Mouse (Mus musculus): ENCODE results near the gene Irx4. TPM values are rescaled to one million over a fixed set of nuclear protein-coding genes. Genes with fewer than 3 reads are reported as not detected.

Gene Irx4
- total and polyA plus RNA-seq, 2 experiments = not detected

- no peaks in the 10 kb centered on the region for H3K79me2 ChIP-seq (ENCODE audit: control insufficient read depth, insufficient read depth, low read length)
- no peak for DNase-seq (ENCODE audit: extremely low read depth, low read depth, low spot score)
- H3K27ac ChIP-seq (replicated peaks; ENCODE audit: insufficient read depth, low read depth, low read length) = no peak overlapping the region
- 26% methylated on average over 7 of the region's 7 CpGs for WGBS
- peaks cover 4% of the 10 kb centered on the region; the same call in 1 of the 2 replicates for H3K27me3 ChIP-seq (ENCODE audit: control insufficient read depth, insufficient read depth, low read length)
- no peak overlapping the region for H3K9ac ChIP-seq (ENCODE audit: low read depth, low read length)
- no peak overlapping the region for H3K4me3 ChIP-seq (ENCODE audit: insufficient read depth, low read depth, low read length)
- no peaks in the 10 kb centered on the region for H3K4me1 ChIP-seq (ENCODE audit: control insufficient read depth, insufficient read depth, low read length)
- H3K36me3 ChIP-seq (ENCODE audit: control insufficient read depth, insufficient read depth, low read length) = no peaks in the 10 kb centered on the region
- no peak for TF ChIP-seq POLR2A (IDR thresholded peaks at IDR 0.05; ENCODE audit: extremely low read depth, insufficient read depth, low read length)
- no peak for TF ChIP-seq CTCF (IDR thresholded peaks at IDR 0.05; ENCODE audit: low read depth, low read length)
Measured at GRCm38 (mm10) chr13:73251222-73251621, 9.1 kb upstream of the Irx4 start.

- no peaks in the 10 kb centered on the region for H3K79me2 ChIP-seq (ENCODE audit: control insufficient read depth, insufficient read depth, low read length)
- WGBS = 50% methylated on average over 5 of the region's 5 CpGs
- H3K27ac ChIP-seq (replicated peaks; ENCODE audit: insufficient read depth, low read depth, low read length) = no peak overlapping the region
- H3K4me3 ChIP-seq (ENCODE audit: insufficient read depth, low read depth, low read length) = no peak overlapping the region
- H3K4me1 ChIP-seq (ENCODE audit: control insufficient read depth, insufficient read depth, low read length) = no peaks in the 10 kb centered on the region
- TF ChIP-seq POLR2A (IDR thresholded peaks at IDR 0.05; ENCODE audit: extremely low read depth, insufficient read depth, low read length) (no peak), CTCF (IDR thresholded peaks at IDR 0.05; ENCODE audit: low read depth, low read length) (peak; percentile 3; the same call in 1 of the 2 replicates)
- peaks cover 4% of the 10 kb centered on the region; the same call in 1 of the 2 replicates for H3K27me3 ChIP-seq (ENCODE audit: control insufficient read depth, insufficient read depth, low read length)
- peak; percentile 7 for DNase-seq (ENCODE audit: extremely low read depth, low read depth, low spot score)
- H3K36me3 ChIP-seq (ENCODE audit: control insufficient read depth, insufficient read depth, low read length) = no peaks in the 10 kb centered on the region
- H3K9ac ChIP-seq (ENCODE audit: low read depth, low read length) = no peak overlapping the region
Measured at GRCm38 (mm10) chr13:73252022-73252421, 8.3 kb upstream of the Irx4 start.

- WGBS = 47% methylated on average over 4 of the region's 4 CpGs
- Histone ChIP-seq H3K27me3 (ENCODE audit: control insufficient read depth, insufficient read depth, low read length) (peaks cover 4% of the 10 kb centered on the region), H3K79me2 (ENCODE audit: control insufficient read depth, insufficient read depth, low read length) (no peaks in the 10 kb centered on the region), H3K27ac (replicated peaks; ENCODE audit: insufficient read depth, low read depth, low read length) (no peak overlapping the region), H3K4me3 (ENCODE audit: insufficient read depth, low read depth, low read length) (no peak overlapping the region), H3K9ac (ENCODE audit: low read depth, low read length) (no peak overlapping the region), H3K36me3 (ENCODE audit: control insufficient read depth, insufficient read depth, low read length) (no peaks in the 10 kb centered on the region), H3K4me1 (ENCODE audit: control insufficient read depth, insufficient read depth, low read length) (no peaks in the 10 kb centered on the region)
- no peak for DNase-seq (ENCODE audit: extremely low read depth, low read depth, low spot score)
- no peak for TF ChIP-seq POLR2A (IDR thresholded peaks at IDR 0.05; ENCODE audit: extremely low read depth, insufficient read depth, low read length)
- TF ChIP-seq CTCF (IDR thresholded peaks at IDR 0.05; ENCODE audit: low read depth, low read length) = no peak
Measured at GRCm38 (mm10) chr13:73258415-73258814, 1.9 kb upstream of the Irx4 start.

- Histone ChIP-seq H3K79me2 (ENCODE audit: control insufficient read depth, insufficient read depth, low read length) (no peaks in the 10 kb centered on the region), H3K36me3 (ENCODE audit: control insufficient read depth, insufficient read depth, low read length) (no peaks in the 10 kb centered on the region), H3K4me1 (ENCODE audit: control insufficient read depth, insufficient read depth, low read length) (no peaks in the 10 kb centered on the region), H3K27ac (replicated peaks; ENCODE audit: insufficient read depth, low read depth, low read length) (no peak overlapping the region), H3K4me3 (ENCODE audit: insufficient read depth, low read depth, low read length) (no peak overlapping the region), H3K9ac (ENCODE audit: low read depth, low read length) (no peak overlapping the region), H3K27me3 (ENCODE audit: control insufficient read depth, insufficient read depth, low read length) (peaks cover 12% of the 10 kb centered on the region)
- TF ChIP-seq POLR2A (IDR thresholded peaks at IDR 0.05; ENCODE audit: extremely low read depth, insufficient read depth, low read length) = no peak
- no peak for TF ChIP-seq CTCF (IDR thresholded peaks at IDR 0.05; ENCODE audit: low read depth, low read length)
- 17% methylated on average over 10 of the region's 10 CpGs for WGBS
- DNase-seq (ENCODE audit: extremely low read depth, low read depth, low spot score) = no peak
Measured at GRCm38 (mm10) chr13:73259577-73260353, 514 bp upstream of the Irx4 start.

- peaks cover 12% of the 10 kb centered on the region for H3K27me3 ChIP-seq (ENCODE audit: control insufficient read depth, insufficient read depth, low read length)
- H3K4me1 ChIP-seq (ENCODE audit: control insufficient read depth, insufficient read depth, low read length) = no peaks in the 10 kb centered on the region
- 11% methylated on average over 25 of the region's 25 CpGs for WGBS
- TF ChIP-seq CTCF (IDR thresholded peaks at IDR 0.05; ENCODE audit: low read depth, low read length) (no peak), POLR2A (IDR thresholded peaks at IDR 0.05; ENCODE audit: extremely low read depth, insufficient read depth, low read length) (no peak)
- no peaks in the 10 kb centered on the region for H3K36me3 ChIP-seq (ENCODE audit: control insufficient read depth, insufficient read depth, low read length)
- DNase-seq (ENCODE audit: extremely low read depth, low read depth, low spot score) = no peak
- H3K9ac ChIP-seq (ENCODE audit: low read depth, low read length) = no peak overlapping the region
- no peaks in the 10 kb centered on the region for H3K79me2 ChIP-seq (ENCODE audit: control insufficient read depth, insufficient read depth, low read length)
- no peak overlapping the region for H3K27ac ChIP-seq (replicated peaks; ENCODE audit: insufficient read depth, low read depth, low read length)
- H3K4me3 ChIP-seq (ENCODE audit: insufficient read depth, low read depth, low read length) = no peak overlapping the region
Measured at GRCm38 (mm10) chr13:73261036-73261730, 904 bp downstream of the Irx4 start.

Measured in liver, adult 2 months (tissue).